Mouse (Mus musculus) E14TG2a.4 (cell line): Measurements from ENCODE around the gene Bpifa1.

Experiments used
- H3K27me3 ChIP-seq: 2 replicates; pipeline ENCODE4 v1.6.1; 2014; ENCODE audit warnings: low read length, control low read depth; ENCODE audit not compliant: insufficient read depth
- H3K36me3 ChIP-seq: 2 replicates; pipeline ENCODE4 v1.6.1; 2014; ENCODE audit warnings: low read length, control low read depth; ENCODE audit not compliant: insufficient read depth
- H3K4me1 ChIP-seq: replicated peaks from 2 replicates; pipeline ENCODE4 v1.6.1; 2014; ENCODE audit warnings: low read depth, low read length, control low read depth
- H3K4me3 ChIP-seq: replicated peaks from 2 replicates; pipeline ENCODE4 v1.5.1; 2014; ENCODE audit warnings: mild to moderate bottlenecking, low read length
- H3K9me3 ChIP-seq: 2 replicates; pipeline ENCODE4 v1.6.1; 2014; ENCODE audit warnings: low read length, control low read depth
- CTCF ChIP-seq: conservative IDR thresholded peaks from 2 replicates; pipeline ENCODE4 v1.5.1; 2014; ENCODE audit warnings: low read length
- NANOG ChIP-seq: IDR thresholded peaks from 2 replicates; pipeline ENCODE4 v1.6.1; 2014; ENCODE audit warnings: borderline replicate concordance, low read length, mixed read lengths
- POU5F1 ChIP-seq: IDR thresholded peaks from 2 replicates; pipeline ENCODE4 v1.6.1; 2014; ENCODE audit warnings: low read length, borderline replicate concordance

Gene Bpifa1

GRCm38 (mm10) chr2:154190546-154191258 lies 48.0 kb downstream of the Bpifa1 start, which contains the start of gene Bpifb1:
Gene Bpifb1, plus strand, starts transcription at chr2:154190818.
- TF ChIP-seq POU5F1: no peak
- no peak for TF ChIP-seq CTCF
- TF ChIP-seq NANOG: no peak
- H3K4me3 ChIP-seq: no peak within 1 kb of the TSS
- no peaks in the 10 kb centered on the region; the same call in 1 of the 2 replicates for H3K4me1 ChIP-seq
- no peaks in the 10 kb centered on the region for H3K36me3 ChIP-seq
- H3K27me3 ChIP-seq: no peaks in the 10 kb centered on the region; the same call in 1 of the 2 replicates
- H3K9me3 ChIP-seq: no peaks in the 10 kb centered on the region

- no peaks in the 10 kb centered on the region for H3K9me3 ChIP-seq
- no peak for TF ChIP-seq NANOG
- no peak for TF ChIP-seq POU5F1
- no peak for TF ChIP-seq CTCF
- no peaks in the 10 kb centered on the region; the same call in 1 of the 2 replicates for H3K4me1 ChIP-seq
- no peaks in the 10 kb centered on the region; the same call in 1 of the 2 replicates for H3K27me3 ChIP-seq
- H3K36me3 ChIP-seq: no peaks in the 10 kb centered on the region
- no peak overlapping the region for H3K4me3 ChIP-seq
Measured at GRCm38 (mm10) chr2:154192141-154192540, 49.5 kb downstream of the Bpifa1 start.

GRCm38 (mm10) chr2:154193071-154193470 lies 50.4 kb downstream of the Bpifa1 start:
- H3K36me3 ChIP-seq: no peaks in the 10 kb centered on the region
- H3K4me3 ChIP-seq: no peak overlapping the region
- no peaks in the 10 kb centered on the region; the same call in 1 of the 2 replicates for H3K4me1 ChIP-seq
- no peaks in the 10 kb centered on the region; the same call in 1 of the 2 replicates for H3K27me3 ChIP-seq
- TF ChIP-seq CTCF: no peak
- no peak for TF ChIP-seq NANOG
- TF ChIP-seq POU5F1: no peak
- no peaks in the 10 kb centered on the region for H3K9me3 ChIP-seq

GRCm38 (mm10) chr2:154193994-154194504 lies 51.4 kb downstream of the Bpifa1 start:
- Histone ChIP-seq H3K36me3 (no peaks in the 10 kb centered on the region), H3K27me3 (no peaks in the 10 kb centered on the region; the same call in 1 of the 2 replicates), H3K4me3 (no peak overlapping the region), H3K9me3 (no peaks in the 10 kb centered on the region), H3K4me1 (no peaks in the 10 kb centered on the region; the same call in 1 of the 2 replicates)
- TF ChIP-seq NANOG (no peak), POU5F1 (no peak), CTCF (no peak)

GRCm38 (mm10) chr2:154197036-154197435 lies 54.4 kb downstream of the Bpifa1 start:
- H3K36me3 ChIP-seq: no peaks in the 10 kb centered on the region
- TF ChIP-seq CTCF: no peak
- no peak for TF ChIP-seq POU5F1
- no peak for TF ChIP-seq NANOG
- peaks cover 8% of the 10 kb centered on the region; the same call in 1 of the 2 replicates for H3K27me3 ChIP-seq
- no peak overlapping the region for H3K4me3 ChIP-seq
- no peaks in the 10 kb centered on the region for H3K4me1 ChIP-seq
- H3K9me3 ChIP-seq: no peaks in the 10 kb centered on the region
